Mouse (Mus musculus): ENCODE measurements around the gene Utrn.

- TF ChIP-seq CTCF (IDR thresholded peaks at IDR 0.05; ENCODE audit: low read depth, low read length): no peak
- no peak for TF ChIP-seq EP300 (IDR thresholded peaks at IDR 0.05; ENCODE audit: insufficient read depth, low read depth, low read length)
- no peak for TF ChIP-seq POLR2A (IDR thresholded peaks at IDR 0.05; ENCODE audit: insufficient read depth, low read length)
Measured at GRCm38 (mm10) chr10:12522078-12522477, 347.1 kb downstream of the Utrn start.

Data from ES-Bruce4 (cell line).